Mouse (Mus musculus): ENCODE results near the gene Per1. TPM values are rescaled to one million over a fixed set of nuclear protein-coding genes. Genes with fewer than 3 reads are reported as not detected.

Gene Per1
- polyA plus RNA-seq, 1 experiment from 2014 or later: 9.1 TPM

DNA sequence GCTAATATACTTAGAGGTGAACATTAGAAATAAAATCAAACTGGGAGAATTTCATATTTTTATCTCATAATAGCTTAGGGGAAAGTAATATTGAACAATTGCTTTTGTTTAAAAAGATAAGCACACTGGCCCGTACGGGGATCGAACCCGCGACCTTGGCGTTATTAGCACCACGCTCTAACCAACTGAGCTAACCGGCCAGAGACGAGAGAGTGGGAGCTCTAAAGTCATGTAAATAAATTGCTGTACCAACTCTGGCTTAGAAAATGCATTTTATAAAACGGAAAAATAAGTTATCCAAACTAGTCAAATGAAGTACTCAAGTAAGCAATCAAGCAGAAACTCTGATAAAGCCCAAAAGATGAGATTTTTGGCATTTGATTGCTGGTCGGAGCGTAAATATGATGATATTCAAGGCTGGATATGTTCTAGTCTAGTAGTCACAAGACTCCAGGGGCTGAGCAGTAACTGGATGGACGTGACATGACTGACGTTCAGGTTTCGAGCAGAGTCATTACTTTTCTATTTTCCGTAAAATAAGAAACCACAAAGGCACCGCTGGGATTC, 32.7 kb upstream of the Per1 start:
- peaks cover 33% of the 10 kb centered on the region for H3K4me1 ChIP-seq (ENCODE audit: control insufficient read depth, insufficient read depth, low read length)
- no peak overlapping the region for H3K27ac ChIP-seq (replicated peaks; ENCODE audit: low read depth, low read length)
- under 1% methylated on average over 17 of the region's 17 CpGs for whole genome bisulfite sequencing
- H3K9me3 ChIP-seq (ENCODE audit: control insufficient read depth, low read length): no peaks in the 10 kb centered on the region
- no peak overlapping the region for H3K9ac ChIP-seq (ENCODE audit: low read length)
- peak overlapping the region; percentile 96; the same call in 1 of the 2 replicates for H3K4me2 ChIP-seq (ENCODE audit: low read depth, severe bottlenecking)
- no peaks in the 10 kb centered on the region for H3K36me3 ChIP-seq (ENCODE audit: control insufficient read depth, insufficient read depth, low read length)
- ATAC-seq (ENCODE audit: insufficient number of reproducible peaks, low FRiP score, low TSS enrichment, low read depth) (no peak), DNase-seq (ENCODE audit: low spot score) (peak; percentile 85)
- peak overlapping the region; percentile 28 for H3K4me3 ChIP-seq (ENCODE audit: low read depth, low read length)
- H3K27me3 ChIP-seq (ENCODE audit: control insufficient read depth, insufficient read depth, low read length): no peaks in the 10 kb centered on the region

DNA sequence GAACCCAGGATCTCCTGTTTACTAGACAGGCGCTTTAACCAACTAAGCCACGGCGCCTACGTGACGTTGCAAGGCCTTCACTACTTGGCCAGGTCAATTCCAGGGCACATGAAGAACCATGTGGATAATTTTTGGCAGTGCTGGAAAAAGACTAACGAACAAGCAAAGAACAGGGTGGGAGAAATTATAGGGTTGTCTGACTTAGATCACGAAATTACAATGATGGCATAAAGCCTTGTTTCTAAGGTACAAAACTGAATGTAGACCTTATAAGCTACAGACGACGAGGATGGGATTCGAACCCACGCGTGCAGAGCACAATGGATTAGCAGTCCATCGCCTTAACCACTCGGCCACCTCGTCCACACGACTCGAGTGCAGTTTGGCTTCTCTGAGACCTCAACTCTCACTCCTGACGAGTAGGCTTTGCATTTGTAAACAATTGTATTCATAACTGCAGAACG, 32.2 kb upstream of the Per1 start:
- no peak overlapping the region for H3K9ac ChIP-seq (ENCODE audit: low read length)
- H3K4me1 ChIP-seq (ENCODE audit: control insufficient read depth, insufficient read depth, low read length): peaks cover 33% of the 10 kb centered on the region
- peak overlapping the region; percentile 68 for H3K4me2 ChIP-seq (ENCODE audit: low read depth, severe bottlenecking)
- H3K9me3 ChIP-seq (ENCODE audit: control insufficient read depth, low read length): no peaks in the 10 kb centered on the region
- H3K27me3 ChIP-seq (ENCODE audit: control insufficient read depth, insufficient read depth, low read length): no peaks in the 10 kb centered on the region
- peak overlapping the region; percentile 72 for H3K4me3 ChIP-seq (ENCODE audit: low read depth, low read length)
- no peaks in the 10 kb centered on the region for H3K36me3 ChIP-seq (ENCODE audit: control insufficient read depth, insufficient read depth, low read length)
- DNase-seq (ENCODE audit: low spot score) (peak; percentile 99), ATAC-seq (ENCODE audit: insufficient number of reproducible peaks, low FRiP score, low TSS enrichment, low read depth) (peak; percentile 65)
- no peak overlapping the region; the same call in 1 of the 2 replicates for H3K27ac ChIP-seq (replicated peaks; ENCODE audit: low read depth, low read length)
- WGBS: under 1% methylated on average over 19 of the region's 19 CpGs

DNA sequence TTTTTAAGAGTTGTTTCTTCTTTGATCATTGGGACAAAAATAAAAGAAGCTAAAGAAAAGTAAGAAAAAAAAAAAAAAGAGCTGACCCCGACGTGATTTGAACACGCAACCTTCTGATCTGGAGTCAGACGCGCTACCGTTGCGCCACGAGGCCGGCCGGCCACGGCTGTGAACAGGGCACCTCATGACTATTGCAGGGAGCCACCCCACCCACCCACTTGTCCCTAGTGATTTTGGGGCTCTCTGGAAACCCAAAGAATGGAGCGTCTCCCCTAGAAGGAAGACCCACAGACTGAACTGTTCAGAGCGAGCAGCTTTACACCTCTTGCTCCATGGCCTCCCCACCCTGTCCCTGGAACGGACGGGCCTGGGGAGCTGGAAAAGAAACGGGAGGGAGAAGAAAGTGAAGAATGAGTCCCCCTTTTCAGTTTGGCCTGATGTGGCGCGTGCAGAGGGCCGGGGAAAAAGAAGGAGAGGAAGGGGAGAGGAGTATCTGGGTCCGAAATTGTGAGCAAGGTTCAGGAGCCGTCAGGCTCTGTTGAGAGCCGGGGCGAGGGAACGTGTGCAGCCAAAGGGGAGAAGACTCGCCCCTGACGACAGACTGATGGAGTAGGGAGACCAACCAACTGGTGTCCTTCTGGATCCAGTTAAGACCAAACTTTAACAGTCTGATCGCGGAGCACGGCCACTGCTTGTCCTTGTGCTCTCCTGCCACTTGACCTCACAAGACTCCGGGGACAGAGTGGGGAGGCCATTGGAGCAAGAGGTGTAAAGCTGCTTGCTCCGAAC, 31.4 kb upstream of the Per1 start:
- WGBS: under 1% methylated on average over 31 of the region's 31 CpGs
- peak overlapping the region; percentile 67 for H3K9ac ChIP-seq (ENCODE audit: low read length)
- ATAC-seq (ENCODE audit: insufficient number of reproducible peaks, low FRiP score, low TSS enrichment, low read depth): no peak
- no peaks in the 10 kb centered on the region for H3K27me3 ChIP-seq (ENCODE audit: control insufficient read depth, insufficient read depth, low read length)
- peaks cover 30% of the 10 kb centered on the region for H3K4me1 ChIP-seq (ENCODE audit: control insufficient read depth, insufficient read depth, low read length)
- H3K4me3 ChIP-seq (ENCODE audit: low read depth, low read length): peak overlapping the region; percentile 72
- peak; percentile 97 for DNase-seq (ENCODE audit: low spot score)
- no peaks in the 10 kb centered on the region for H3K9me3 ChIP-seq (ENCODE audit: control insufficient read depth, low read length)
- peak overlapping the region; percentile 65 for H3K27ac ChIP-seq (replicated peaks; ENCODE audit: low read depth, low read length)
- peak overlapping the region; percentile 68 for H3K4me2 ChIP-seq (ENCODE audit: low read depth, severe bottlenecking)
- no peaks in the 10 kb centered on the region for H3K36me3 ChIP-seq (ENCODE audit: control insufficient read depth, insufficient read depth, low read length)

DNA sequence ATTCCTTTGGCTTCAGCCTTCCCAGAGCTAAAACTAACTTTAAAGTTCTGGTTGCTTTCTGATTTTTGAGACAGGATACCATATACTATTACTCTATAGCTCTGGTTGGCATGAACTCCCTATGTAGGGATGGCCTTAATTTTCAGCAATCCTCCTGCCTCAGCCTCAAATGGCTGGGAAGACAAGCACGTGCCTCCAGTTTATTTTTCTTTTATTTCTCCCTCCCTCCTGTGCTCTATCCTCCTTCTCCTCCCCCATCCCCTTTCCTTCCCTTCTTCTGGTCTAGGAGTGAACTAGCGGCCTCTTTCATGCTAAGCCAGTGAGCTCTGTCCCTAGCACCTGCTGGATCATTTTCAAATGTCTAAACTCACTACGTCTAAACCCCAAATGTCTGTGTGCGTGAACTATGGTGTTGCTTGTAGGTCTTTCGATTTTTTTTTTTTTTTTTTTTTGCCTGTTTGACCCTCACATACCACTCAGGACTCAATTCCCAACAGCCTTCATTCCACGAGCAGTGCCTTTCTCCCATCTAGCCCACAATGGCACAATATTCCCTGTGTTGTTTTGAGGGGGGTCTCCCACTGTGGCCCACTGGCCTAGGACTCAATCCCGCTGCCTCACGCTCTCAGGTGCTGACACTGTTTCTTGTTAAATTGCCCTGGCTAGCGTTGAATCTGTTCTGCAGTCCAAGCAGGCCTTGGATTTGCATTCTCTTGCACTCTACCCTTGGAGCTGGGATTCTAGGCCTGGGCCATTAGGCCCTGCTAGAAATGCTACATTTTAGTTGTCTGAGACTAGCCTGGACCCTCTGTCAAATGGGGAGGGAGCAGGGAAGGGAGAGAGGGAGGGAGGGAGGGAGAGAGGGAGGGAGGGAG, 30.5 kb upstream of the Per1 start:
- H3K9ac ChIP-seq (ENCODE audit: low read length): no peak overlapping the region
- H3K36me3 ChIP-seq (ENCODE audit: control insufficient read depth, insufficient read depth, low read length): no peaks in the 10 kb centered on the region
- peaks cover 25% of the 10 kb centered on the region for H3K4me1 ChIP-seq (ENCODE audit: control insufficient read depth, insufficient read depth, low read length)
- 51% methylated on average over 9 of the region's 9 CpGs for WGBS
- no peaks in the 10 kb centered on the region for H3K9me3 ChIP-seq (ENCODE audit: control insufficient read depth, low read length)
- H3K4me2 ChIP-seq (ENCODE audit: low read depth, severe bottlenecking): peak overlapping the region; percentile 68
- H3K4me3 ChIP-seq (ENCODE audit: low read depth, low read length): peak overlapping the region; percentile 72
- H3K27me3 ChIP-seq (ENCODE audit: control insufficient read depth, insufficient read depth, low read length): no peaks in the 10 kb centered on the region
- no peak for ATAC-seq (ENCODE audit: insufficient number of reproducible peaks, low FRiP score, low TSS enrichment, low read depth)
- no peak for DNase-seq (ENCODE audit: low spot score)
- no peak overlapping the region; the same call in 1 of the 2 replicates for H3K27ac ChIP-seq (replicated peaks; ENCODE audit: low read depth, low read length)

DNA sequence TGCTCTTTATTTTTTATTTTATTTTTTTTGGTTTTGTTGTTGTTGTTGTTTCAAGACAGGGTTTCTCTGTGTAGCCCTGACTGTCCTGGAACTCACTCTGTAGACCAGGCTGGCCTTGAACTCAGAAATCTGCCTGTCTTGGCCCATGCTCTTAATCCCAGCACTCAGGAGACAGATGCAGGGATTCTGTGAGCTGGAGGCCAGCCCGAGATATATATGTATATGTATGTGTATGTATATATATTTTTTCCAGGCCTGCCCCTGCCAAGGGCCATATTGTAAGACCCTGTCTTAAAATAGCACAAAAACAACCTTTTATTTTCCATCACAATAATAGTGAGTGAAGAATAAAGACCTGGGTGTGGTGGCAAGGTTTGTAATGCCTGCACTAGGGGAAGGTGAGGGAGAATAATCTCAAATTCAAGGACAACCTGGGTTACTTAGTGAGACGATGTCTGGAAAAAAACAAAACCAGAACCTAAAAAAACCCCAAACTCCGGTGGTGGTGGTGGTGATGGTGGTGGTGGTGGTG, 29.6 kb upstream of the Per1 start:
- Histone ChIP-seq H3K9me3 (ENCODE audit: control insufficient read depth, low read length) (no peaks in the 10 kb centered on the region), H3K4me2 (ENCODE audit: low read depth, severe bottlenecking) (no peak overlapping the region), H3K27ac (replicated peaks; ENCODE audit: low read depth, low read length) (no peak overlapping the region), H3K4me3 (ENCODE audit: low read depth, low read length) (peak overlapping the region; percentile 35; the same call in 1 of the 2 replicates), H3K9ac (ENCODE audit: low read length) (no peak overlapping the region), H3K4me1 (ENCODE audit: control insufficient read depth, insufficient read depth, low read length) (peaks cover 23% of the 10 kb centered on the region), H3K36me3 (ENCODE audit: control insufficient read depth, insufficient read depth, low read length) (no peaks in the 10 kb centered on the region), H3K27me3 (ENCODE audit: control insufficient read depth, insufficient read depth, low read length) (no peaks in the 10 kb centered on the region)
- 54% methylated on average over 3 of the region's 3 CpGs for WGBS
- no peak for ATAC-seq (ENCODE audit: insufficient number of reproducible peaks, low FRiP score, low TSS enrichment, low read depth)
- DNase-seq (ENCODE audit: low spot score): no peak

DNA sequence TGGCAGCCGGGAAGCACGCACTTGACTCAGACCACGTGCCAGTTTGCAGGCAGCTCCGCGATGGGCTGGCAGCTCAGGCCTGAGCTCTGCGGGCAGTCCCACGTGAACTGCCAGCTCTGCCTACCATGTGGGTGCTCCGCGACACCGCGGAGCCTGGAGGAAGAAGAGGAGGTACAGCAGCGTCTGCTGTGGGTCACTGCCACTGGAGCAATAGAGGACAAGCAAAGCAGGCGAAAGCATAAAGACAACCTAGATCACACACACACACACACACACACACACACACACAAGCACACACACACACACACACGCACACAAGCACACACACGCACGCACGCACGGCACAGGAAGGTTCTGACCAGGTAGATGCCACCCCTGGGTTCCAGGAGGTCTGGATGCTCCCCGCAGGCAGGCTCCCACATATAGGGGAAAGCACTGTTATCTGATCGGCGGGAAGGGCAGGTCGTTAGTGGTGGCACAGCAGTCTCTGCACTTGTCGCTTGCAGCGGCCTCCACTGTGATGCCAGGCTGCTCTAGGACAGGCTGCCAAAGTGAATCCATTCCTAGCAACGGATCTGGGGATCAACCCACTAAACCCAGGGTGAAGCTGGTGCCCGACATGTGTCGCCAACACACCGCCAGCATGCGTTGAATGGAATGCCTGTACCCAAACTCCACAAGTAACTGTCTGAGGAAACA, 28.7 kb upstream of the Per1 start:
- peak overlapping the region; percentile 35 for H3K4me3 ChIP-seq (ENCODE audit: low read depth, low read length)
- no peaks in the 10 kb centered on the region for H3K36me3 ChIP-seq (ENCODE audit: control insufficient read depth, insufficient read depth, low read length)
- H3K9ac ChIP-seq (ENCODE audit: low read length): peak overlapping the region; percentile 45
- H3K9me3 ChIP-seq (ENCODE audit: control insufficient read depth, low read length): no peaks in the 10 kb centered on the region
- no peaks in the 10 kb centered on the region for H3K27me3 ChIP-seq (ENCODE audit: control insufficient read depth, insufficient read depth, low read length)
- WGBS: 1% methylated on average over 29 of the region's 29 CpGs
- H3K4me2 ChIP-seq (ENCODE audit: low read depth, severe bottlenecking): peak overlapping the region; percentile 86
- peaks cover 19% of the 10 kb centered on the region for H3K4me1 ChIP-seq (ENCODE audit: control insufficient read depth, insufficient read depth, low read length)
- ATAC-seq (ENCODE audit: insufficient number of reproducible peaks, low FRiP score, low TSS enrichment, low read depth) (no peak), DNase-seq (ENCODE audit: low spot score) (peak; percentile 39)
- no peak overlapping the region for H3K27ac ChIP-seq (replicated peaks; ENCODE audit: low read depth, low read length)

DNA sequence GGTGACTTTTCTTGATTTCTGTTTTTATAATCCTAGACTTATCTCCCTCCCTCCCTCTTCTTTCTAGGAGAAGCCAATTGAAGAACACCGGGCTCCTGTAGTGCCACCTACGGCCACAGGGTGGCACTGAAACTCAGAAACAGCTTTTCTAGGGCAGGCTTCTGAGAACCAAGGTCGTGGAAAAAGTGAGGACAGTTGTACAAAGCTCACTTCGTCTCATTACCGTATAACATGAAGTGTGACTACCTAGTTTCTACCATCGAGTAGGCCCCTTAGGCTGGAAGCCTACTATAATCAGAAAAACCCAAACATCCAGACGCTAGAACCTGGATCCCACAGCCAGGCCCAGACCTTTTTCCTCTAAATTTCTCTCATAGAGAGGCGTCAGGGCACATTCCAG, 28.1 kb upstream of the Per1 start:
- ATAC-seq (ENCODE audit: insufficient number of reproducible peaks, low FRiP score, low TSS enrichment, low read depth) (no peak), DNase-seq (ENCODE audit: low spot score) (peak; percentile 94)
- Histone ChIP-seq H3K27me3 (ENCODE audit: control insufficient read depth, insufficient read depth, low read length) (no peaks in the 10 kb centered on the region), H3K27ac (replicated peaks; ENCODE audit: low read depth, low read length) (no peak overlapping the region), H3K4me1 (ENCODE audit: control insufficient read depth, insufficient read depth, low read length) (peaks cover 20% of the 10 kb centered on the region), H3K4me3 (ENCODE audit: low read depth, low read length) (peak overlapping the region; percentile 35), H3K9ac (ENCODE audit: low read length) (no peak overlapping the region), H3K36me3 (ENCODE audit: control insufficient read depth, insufficient read depth, low read length) (no peaks in the 10 kb centered on the region), H3K4me2 (ENCODE audit: low read depth, severe bottlenecking) (peak overlapping the region; percentile 86), H3K9me3 (ENCODE audit: control insufficient read depth, low read length) (no peaks in the 10 kb centered on the region)
- WGBS: 8% methylated on average over 8 of the region's 8 CpGs
